Mouse (Mus musculus): ENCODE data around the gene Igf2r. TPM values are rescaled to one million over a fixed set of nuclear protein-coding genes. Genes with fewer than 3 reads are reported as not detected.
"Not testable (repeated sequence)": the region's sequence is repeated elsewhere in the genome, so short reads cannot be mapped to it uniquely, and the experiment has no call there.

Gene Igf2r
- total RNA-seq, 2 experiments from 2014 or later: 99.0 to 108 TPM

- intact Hi-C loops (cut with DNase I): no loop called here
- peak; percentile 39 for DNase-seq (ENCODE audit: low spot score)
Measured at GRCm38 (mm10) chr17:12688427-12689110, 80.9 kb downstream of the Igf2r start.

DNA sequence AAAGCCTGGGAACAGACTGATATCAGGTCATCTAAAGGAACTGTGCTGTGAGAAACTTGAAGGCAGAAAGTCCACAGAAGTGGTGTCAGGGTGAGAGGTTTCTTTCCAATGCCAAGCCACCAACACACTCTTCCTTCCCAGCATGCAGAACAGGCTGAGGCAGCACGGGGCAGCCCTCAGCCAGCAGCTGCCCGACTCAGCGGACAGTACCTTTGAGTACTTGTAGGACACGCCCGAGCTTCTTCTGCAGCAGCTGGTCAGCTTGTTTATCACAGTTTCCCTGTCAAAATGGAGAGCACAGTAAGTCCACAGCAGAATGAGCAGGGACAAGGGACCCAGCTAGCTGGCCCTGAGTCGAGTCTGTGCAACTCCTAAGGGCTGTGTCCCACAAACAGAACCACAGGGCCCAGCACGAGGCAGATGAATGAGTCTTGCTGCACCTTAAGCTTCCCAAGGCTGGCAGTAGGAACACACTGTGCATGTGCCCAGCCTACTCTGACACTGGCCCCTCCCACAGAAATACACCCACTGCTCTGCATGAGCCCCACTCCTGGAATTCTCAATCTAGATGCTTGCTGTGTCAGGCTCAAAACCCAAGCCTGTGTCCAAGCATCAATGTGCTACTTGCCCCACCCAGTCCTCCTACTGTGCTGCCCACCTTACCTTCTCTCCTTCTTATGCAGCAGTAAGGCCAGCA, 84.4 kb downstream of the Igf2r start:
- no peak for DNase-seq (ENCODE audit: low spot score)
- intact Hi-C loops (cut with DNase I): no loop called here

DNA sequence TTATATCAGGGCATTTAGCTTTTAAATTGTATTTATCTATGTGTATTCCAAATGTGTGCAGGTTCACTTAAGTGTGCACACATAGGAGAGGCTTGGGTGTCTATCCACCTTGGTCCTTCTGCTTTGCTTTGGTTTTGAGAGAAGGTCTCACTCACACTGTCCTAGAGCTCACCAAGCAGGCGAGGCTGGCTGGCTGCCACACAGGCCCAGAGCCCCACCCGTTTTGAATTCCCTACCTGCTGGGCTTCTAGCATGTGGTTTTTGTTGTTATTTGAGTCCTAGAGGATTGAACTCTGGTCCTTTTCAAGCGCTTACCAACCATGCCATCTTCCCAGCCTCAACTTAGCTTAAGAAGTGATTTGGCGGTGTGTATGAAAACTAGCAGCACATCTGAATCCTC, 85.1 kb downstream of the Igf2r start:
- no peak for DNase-seq (ENCODE audit: low spot score)
- intact Hi-C loops (cut with DNase I): no loop called here

GRCm38 (mm10) chr17:12683582-12683981, 85.9 kb downstream of the Igf2r start:
- DNase-seq (ENCODE audit: low spot score): no peak
- intact Hi-C loops (cut with DNase I): no loop called here

DNA sequence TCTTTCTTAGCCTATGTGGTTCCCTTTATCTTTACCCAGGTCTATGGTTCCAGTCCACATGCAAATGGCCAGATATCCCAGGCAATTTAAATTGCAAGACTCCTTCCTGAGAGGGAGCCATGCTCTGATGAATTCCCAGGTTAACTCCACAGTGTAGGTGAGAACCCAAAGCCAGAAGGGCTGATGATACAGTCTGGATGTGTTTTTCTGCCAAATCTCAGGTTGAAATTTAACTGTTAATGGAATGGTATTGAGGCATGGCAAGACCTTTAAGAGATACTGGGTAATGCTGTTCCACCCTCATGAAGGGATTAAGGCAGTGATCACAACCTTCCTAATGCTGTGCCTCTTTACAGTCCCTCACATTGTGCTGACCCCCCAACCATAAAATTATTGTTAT, 91.2 kb downstream of the Igf2r start:
- DNase-seq (ENCODE audit: low spot score): no peak
- intact Hi-C loops (cut with DNase I): no loop called here

- intact Hi-C loops (cut with DNase I): no loop called here
- no peak for DNase-seq (ENCODE audit: low spot score)
Measured at GRCm38 (mm10) chr17:12677139-12677538, 92.3 kb downstream of the Igf2r start.

DNA sequence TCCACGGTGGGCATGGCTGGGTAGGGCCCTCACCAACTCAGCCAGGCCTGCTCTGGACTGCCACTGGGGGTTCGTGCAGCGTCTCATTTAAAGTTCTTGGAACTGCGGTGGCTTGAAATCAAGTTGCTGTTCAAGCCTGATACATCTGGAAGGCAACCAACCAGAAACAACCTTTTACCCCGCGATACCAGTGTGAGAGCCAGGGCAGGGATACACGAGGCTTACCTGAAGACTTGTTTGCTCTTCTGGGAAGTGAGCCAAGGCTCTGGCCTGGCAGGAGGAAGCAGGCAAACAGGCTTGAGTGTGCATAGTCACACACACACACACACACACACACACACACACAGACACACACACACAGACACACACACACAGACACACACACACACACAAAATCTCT, 93.8 kb downstream of the Igf2r start, which contains the start of gene Slc22a1:
Slc22a1 (minus strand) TSS at position 184 of the 400 bp plus-strand sequence.
- intact Hi-C loops (cut with DNase I): no loop called here

GRCm38 (mm10) chr17:12674980-12675379, 94.5 kb downstream of the Igf2r start:
- intact Hi-C loops (cut with DNase I); DNase-seq (ENCODE audit: low spot score): not testable (repeated sequence)

More for the DNA sequence above, 93.8 kb downstream of the Igf2r start, which contains the start of gene Slc22a1:
- DNase-seq (ENCODE audit: low spot score): no peak

DNA sequence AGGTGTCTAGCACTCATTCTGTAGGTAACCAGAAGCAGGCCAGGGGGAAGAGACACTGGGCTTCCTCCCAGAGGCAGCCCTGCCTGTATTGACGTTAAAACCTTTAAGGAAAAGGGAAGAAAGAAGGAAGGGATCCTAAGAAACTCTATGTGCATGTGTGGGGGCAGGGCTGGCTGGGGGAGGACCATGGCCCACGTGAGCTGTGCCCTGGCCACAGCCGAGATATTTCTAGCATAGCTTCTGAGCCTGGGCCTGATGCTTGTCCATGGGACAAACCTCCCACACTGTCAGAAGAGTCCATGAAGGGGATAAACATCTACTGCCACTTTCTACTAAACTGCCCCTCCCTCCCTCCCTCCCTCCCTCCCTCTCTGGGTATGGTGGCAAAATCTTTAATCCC, 95.6 kb downstream of the Igf2r start:
- intact Hi-C loops (cut with DNase I): no loop called here
- no peak for DNase-seq (ENCODE audit: low spot score)

DNA sequence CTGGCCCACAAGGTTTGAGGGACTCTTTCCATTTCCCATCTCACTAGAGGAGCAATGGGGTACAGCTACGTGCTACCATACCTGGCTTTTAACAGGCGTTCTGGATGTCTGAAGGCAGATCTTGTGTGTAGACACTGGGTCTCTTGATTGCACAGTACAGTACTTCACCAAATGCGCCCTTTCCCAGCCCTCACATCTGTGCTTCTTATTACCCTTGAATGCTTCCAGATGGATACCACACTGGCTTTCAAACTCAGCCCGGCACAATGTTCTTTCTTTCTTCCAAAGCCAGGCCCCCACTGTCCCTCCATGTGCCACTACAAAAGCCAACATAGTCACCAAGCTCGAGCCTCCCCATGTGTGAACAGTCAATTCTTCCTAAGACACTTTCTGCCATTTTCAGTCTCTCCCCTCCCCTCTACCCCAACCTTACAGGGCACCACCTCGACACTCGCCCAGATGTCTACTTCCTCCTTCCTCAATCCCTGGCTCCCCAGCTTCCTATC, 97.1 kb downstream of the Igf2r start:
- intact Hi-C loops (cut with DNase I): no loop called here
- DNase-seq (ENCODE audit: low spot score): no peak

GRCm38 (mm10) chr17:12671029-12671605, 98.3 kb downstream of the Igf2r start:
- no peak for DNase-seq (ENCODE audit: low spot score)
- intact Hi-C loops (cut with DNase I): no loop called here

- intact Hi-C loops (cut with DNase I): no loop called here
- no peak for DNase-seq (ENCODE audit: low spot score)
Measured at GRCm38 (mm10) chr17:12669363-12669679, 100.1 kb downstream of the Igf2r start.

- no peak for DNase-seq (ENCODE audit: low spot score)
- intact Hi-C loops (cut with DNase I): no loop called here
Measured at GRCm38 (mm10) chr17:12668478-12669362, 100.7 kb downstream of the Igf2r start.

GRCm38 (mm10) chr17:12664156-12664555, 105.3 kb downstream of the Igf2r start:
- DNase-seq (ENCODE audit: low spot score): no peak

GRCm38 (mm10) chr17:12660572-12661260, 108.7 kb downstream of the Igf2r start:
- no peak for DNase-seq (ENCODE audit: low spot score)
- intact Hi-C loops (cut with DNase I): loop anchor here (2.0 kb wide), 1 partner anchor 150 kb away; no protein-coding TSS in a partner anchor

More at GRCm38 (mm10) chr17:12664156-12664555, 105.3 kb downstream of the Igf2r start:
- intact Hi-C loops (cut with DNase I): no loop called here

GRCm38 (mm10) chr17:12659233-12659632, 110.2 kb downstream of the Igf2r start:
- DNase-seq (ENCODE audit: low spot score): no peak
- intact Hi-C loops (cut with DNase I): loop anchor here (1.0 kb wide), 2 partner anchors 125 to 243 kb away; no protein-coding TSS in a partner anchor

DNA sequence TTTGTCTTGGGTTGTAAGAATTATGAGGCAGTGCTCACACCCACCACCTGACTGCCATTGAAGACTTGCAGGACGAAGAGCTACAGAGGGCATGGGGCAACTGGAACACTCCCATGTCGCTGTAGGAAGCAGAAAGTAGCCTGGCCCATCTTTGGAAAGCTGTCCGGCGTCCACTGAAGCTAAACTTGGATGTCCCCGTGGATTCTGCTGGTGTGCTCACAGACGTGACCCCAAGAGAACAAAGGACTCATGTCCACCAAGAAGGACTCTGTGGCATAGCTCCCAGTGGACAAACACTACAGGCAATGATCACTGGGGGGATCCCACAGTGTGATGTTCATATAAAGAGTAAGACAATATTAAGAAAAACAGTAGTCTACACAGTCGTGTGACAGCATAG, 110.7 kb downstream of the Igf2r start:
- no peak for DNase-seq (ENCODE audit: low spot score)
- intact Hi-C loops (cut with DNase I): loop anchor here (1.0 kb wide), 2 partner anchors 124 to 242 kb away; no protein-coding TSS in a partner anchor

DNA sequence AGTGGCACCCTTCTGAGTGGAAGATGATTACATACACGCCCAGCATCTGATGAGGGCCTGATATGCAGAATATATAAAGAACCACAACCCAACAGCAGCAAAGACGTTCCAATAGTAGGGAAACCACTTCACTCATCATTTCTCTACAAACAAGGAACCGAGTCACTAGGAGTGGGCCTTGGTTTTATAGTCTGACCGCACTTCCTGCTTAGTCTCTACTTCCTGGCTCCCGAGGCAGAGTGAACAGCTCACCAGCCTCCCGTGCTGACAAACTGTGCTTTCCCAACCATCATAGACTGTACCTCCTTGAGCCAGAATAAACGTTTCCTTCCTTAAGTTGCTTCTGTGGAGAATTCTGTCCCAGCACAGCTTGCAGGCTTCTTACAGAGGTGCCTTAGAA, 113.6 kb downstream of the Igf2r start:
- no peak for DNase-seq (ENCODE audit: low spot score)
- intact Hi-C loops (cut with DNase I): no loop called here

- intact Hi-C loops (cut with DNase I): no loop called here
- DNase-seq (ENCODE audit: low spot score): no peak
Measured at GRCm38 (mm10) chr17:12654061-12654460, 115.4 kb downstream of the Igf2r start.
